Mouse (Mus musculus) MEL (cell line): ENCODE results near the gene Gm2115. TPM values are rescaled to one million over a fixed set of nuclear protein-coding genes. Genes with fewer than 3 reads are reported as not detected.

Experiments
- DNase-seq: peaks from one replicate; pipeline ENCODE4 v3.0.0; 2011; ENCODE audit warnings: low read depth, low spot score
- H3K27ac ChIP-seq: 2 replicates; pipeline ENCODE4 v1.5.1; 2012; ENCODE audit warnings: low read depth, mild to moderate bottlenecking, control low read depth, low read length, moderate library complexity; ENCODE audit not compliant: control insufficient read depth
- H3K27me3 ChIP-seq, 2 experiments: fragments of 150-350 bp in 1 of 2; sonication (generic) in 1 of 2; 2 replicates each; pipeline ENCODE4 v1.6.1; 2012; ENCODE audit warnings: low read length in 2 of 2, mild to moderate bottlenecking in 2 of 2, improper control_type of control experiment in 1 of 2, moderate library complexity in 1 of 2; ENCODE audit not compliant: insufficient read depth in 2 of 2, control insufficient read depth in 1 of 2
- H3K36me3 ChIP-seq, 2 experiments: 2 replicates each; pipeline ENCODE4 v1.6.1; 2012 to 2014; ENCODE audit warnings: low read length in 2 of 2, improper control_type of control experiment in 1 of 2, inconsistent platforms in 1 of 2, mild to moderate bottlenecking in 1 of 2; ENCODE audit not compliant: insufficient read depth in 2 of 2, control insufficient read depth in 1 of 2
- H3K4me1 ChIP-seq, 2 experiments: fragments of 150-350 bp in 1 of 2; sonication (generic) in 1 of 2; 2 replicates each; pipeline ENCODE4 v1.6.1; 2012; ENCODE audit warnings: low read length in 2 of 2, improper control_type of control experiment in 1 of 2, mild to moderate bottlenecking in 1 of 2; ENCODE audit not compliant: insufficient read depth in 2 of 2, control insufficient read depth in 1 of 2
- H3K4me3 ChIP-seq, 2 experiments: fragments of 150-350 bp in 1 of 2; sonication (generic) in 1 of 2; 2 replicates each; pipeline ENCODE4 v1.5.1; 2012; ENCODE audit warnings: low read depth in 2 of 2, low read length in 2 of 2, mild to moderate bottlenecking in 2 of 2, moderate library complexity in 2 of 2, control low read depth in 1 of 2, improper control_type of control experiment in 1 of 2; ENCODE audit not compliant: control insufficient read depth in 1 of 2, insufficient read depth in 1 of 2
- H3K79me2 ChIP-seq: 2 replicates; pipeline ENCODE4 v1.6.1; 2012; ENCODE audit warnings: mild to moderate bottlenecking, low read length, moderate library complexity; ENCODE audit not compliant: control insufficient read depth, poor library complexity, insufficient read depth
- H3K9ac ChIP-seq: 2 replicates; pipeline ENCODE4 v1.6.1; 2012; ENCODE audit warnings: low read depth, mild to moderate bottlenecking, control low read depth, low read length, moderate library complexity; ENCODE audit not compliant: control insufficient read depth, poor library complexity, severe bottlenecking
- H3K9me3 ChIP-seq: fragments of 150-350 bp; sonication (generic); replicated peaks from 2 replicates; pipeline ENCODE4 v1.6.1; 2012; ENCODE audit warnings: mild to moderate bottlenecking, low read length, improper control_type of control experiment, moderate library complexity; ENCODE audit not compliant: insufficient read depth
- BHLHE40 ChIP-seq: IDR thresholded peaks from 2 replicates; pipeline ENCODE4 v1.6.1; 2012; ENCODE audit warnings: low read depth, mild to moderate bottlenecking, inconsistent platforms, low read length, improper control_type of control experiment, borderline replicate concordance
- CHD2 ChIP-seq: IDR thresholded peaks from 2 replicates; pipeline ENCODE4 v1.6.1; 2011; ENCODE audit warnings: low read length, improper control_type of control experiment
- CTCF ChIP-seq, 3 experiments: IDR thresholded peaks in 2 of 3; conservative IDR thresholded peaks in 1 of 3; 2 replicates each; pipeline ENCODE4 v1.5.1; 2011 to 2012; ENCODE audit warnings: low read length in 3 of 3, low read depth in 2 of 3, mild to moderate bottlenecking in 2 of 3, improper control_type of control experiment in 1 of 3, inconsistent platforms in 1 of 3, mixed read lengths in 1 of 3, moderate library complexity in 1 of 3; ENCODE audit not compliant: control insufficient read depth in 1 of 3, insufficient read depth in 1 of 3, poor library complexity in 1 of 3, severe bottlenecking in 1 of 3
- MXI1 ChIP-seq: IDR thresholded peaks from 2 replicates; pipeline ENCODE4 v1.6.1; 2011; ENCODE audit warnings: mild to moderate bottlenecking, low read depth, low read length, improper control_type of control experiment
- MYB ChIP-seq: IDR thresholded peaks from 2 replicates; pipeline ENCODE4 v1.6.1; 2011; ENCODE audit warnings: mild to moderate bottlenecking, low read depth, low read length, improper control_type of control experiment
- MYC ChIP-seq: IDR thresholded peaks from 2 replicates; pipeline ENCODE4 v1.6.1; 2011; ENCODE audit warnings: low read depth, mild to moderate bottlenecking, low read length, improper control_type of control experiment, moderate library complexity
- POLR2AphosphoS2 ChIP-seq: IDR thresholded peaks from 2 replicates; pipeline ENCODE4 v1.6.1; 2011; ENCODE audit warnings: low read length, improper control_type of control experiment
- POLR2AphosphoS5 ChIP-seq: IDR thresholded peaks from 2 replicates; pipeline ENCODE4 v1.6.1; 2012; ENCODE audit warnings: low read depth, borderline replicate concordance, mild to moderate bottlenecking, inconsistent platforms, low read length, moderate library complexity, mixed read lengths
- RAD21 ChIP-seq: IDR thresholded peaks from 2 replicates; pipeline ENCODE4 v1.6.1; 2011; ENCODE audit warnings: mild to moderate bottlenecking, low read depth, low read length, improper control_type of control experiment
- RCOR1 ChIP-seq: IDR thresholded peaks from 2 replicates; pipeline ENCODE4 v1.6.1; 2012; ENCODE audit warnings: low read depth, mild to moderate bottlenecking, inconsistent platforms, low read length, improper control_type of control experiment
- SIN3A ChIP-seq: IDR thresholded peaks from 2 replicates; pipeline ENCODE4 v1.6.1; 2012; ENCODE audit warnings: low read length, improper control_type of control experiment, inconsistent platforms
- SMC3 ChIP-seq: IDR thresholded peaks from 2 replicates; pipeline ENCODE4 v1.6.1; 2011; ENCODE audit warnings: low read depth, low read length, improper control_type of control experiment
- TAL1 ChIP-seq: IDR thresholded peaks from 2 replicates; pipeline ENCODE4 v1.6.1; 2012; ENCODE audit warnings: mild to moderate bottlenecking, inconsistent platforms, low read length, moderate library complexity, mixed read lengths
- TBP ChIP-seq: IDR thresholded peaks from 2 replicates; pipeline ENCODE4 v1.8.0; 2011; ENCODE audit warnings: low read depth, low read length, improper control_type of control experiment
- USF2 ChIP-seq, 2 experiments: IDR thresholded peaks; 2 replicates each; pipeline ENCODE4 v1.6.1; 2011 to 2012; ENCODE audit warnings: improper control_type of control experiment in 2 of 2, low read length in 2 of 2, borderline replicate concordance in 1 of 2, inconsistent platforms in 1 of 2, low read depth in 1 of 2, mild to moderate bottlenecking in 1 of 2; ENCODE audit not compliant: insufficient read depth in 1 of 2
- ZC3H11A ChIP-seq: IDR thresholded peaks from 2 replicates; pipeline ENCODE4 v1.6.1; 2012; ENCODE audit warnings: low read depth, mild to moderate bottlenecking, inconsistent platforms, low read length, improper control_type of control experiment
- ZKSCAN1 ChIP-seq: IDR thresholded peaks from 2 replicates; pipeline ENCODE4 v1.6.1; 2012; ENCODE audit warnings: low read depth, mild to moderate bottlenecking, inconsistent platforms, low read length, improper control_type of control experiment, moderate library complexity
- polyA plus RNA-seq, 2 experiments: library from polyadenylated mRNA; stranded (reverse) in 1 of 2; unstranded in 1 of 2; fragments of >175 nt in 1 of 2; fragments of >200 nt in 1 of 2; gene quantifications; 2 replicates each; pipeline versions ENCODE4 v1.2.1 to v1.2.4; 2012; ENCODE audit warnings: low replicate concordance in 2 of 2, low read depth in 1 of 2; ENCODE audit not compliant: insufficient read length in 2 of 2, insufficient read depth in 1 of 2, missing spikeins in 1 of 2
- total RNA-seq: library from RNA; depleted of rRNA; stranded (reverse); fragments of 300-350 nt; gene quantifications from 2 replicates; pipeline ENCODE4 v1.2.3, GENCODE M21; 2012

Gm2115 gene
- total and polyA plus RNA-seq, 3 experiments: not detected

DNA sequence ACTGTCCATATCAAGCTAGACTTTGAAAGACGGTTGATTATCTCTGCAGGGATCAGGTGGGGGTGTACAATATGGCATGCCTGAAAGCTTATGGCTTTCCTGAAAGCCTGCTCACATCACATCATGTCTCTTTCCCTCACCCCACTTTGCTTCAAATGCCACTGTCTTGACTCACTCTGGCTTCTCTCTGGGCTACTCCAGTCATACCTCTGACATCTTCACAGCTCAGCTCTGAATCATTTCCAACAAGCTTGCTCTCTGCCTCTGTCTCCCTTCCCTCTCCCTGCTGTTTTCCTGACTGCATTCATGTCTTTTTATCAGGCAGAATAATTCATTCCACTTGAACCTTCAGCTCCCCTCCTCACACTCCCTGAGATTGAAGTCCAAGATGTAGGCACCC, 7.4 kb upstream of the Gm2115 start:
- Histone ChIP-seq H3K36me3 (no peaks in the 10 kb centered on the region), H3K79me2 (no peaks in the 10 kb centered on the region), H3K4me1 (no peaks in the 10 kb centered on the region), H3K9me3 (no peaks in the 10 kb centered on the region), H3K27ac (no peak overlapping the region), H3K9ac (no peak overlapping the region), H3K27me3 (no peaks in the 10 kb centered on the region), H3K4me3 (no peak overlapping the region)
- no peak for DNase-seq
- TF ChIP-seq ZKSCAN1 (no peak), USF2 (IDR thresholded peaks at IDR 0.05; ENCODE audit: borderline replicate concordance in 1 of 2, insufficient read depth in 1 of 2, low read depth in 1 of 2, low read length in 2 of 2) (no peak), ZC3H11A (no peak), POLR2AphosphoS2 (no peak), CHD2 (no peak), MYB (no peak), CTCF (IDR thresholded peaks at IDR 0.05 in 2 of 3, conservative IDR thresholded peaks at IDR 0.05 in 1 of 3; ENCODE audit: control insufficient read depth in 1 of 3, insufficient read depth in 1 of 3, low read depth in 2 of 3, low read length in 3 of 3, poor library complexity in 1 of 3, severe bottlenecking in 1 of 3) (no peak), POLR2AphosphoS5 (no peak)

DNA sequence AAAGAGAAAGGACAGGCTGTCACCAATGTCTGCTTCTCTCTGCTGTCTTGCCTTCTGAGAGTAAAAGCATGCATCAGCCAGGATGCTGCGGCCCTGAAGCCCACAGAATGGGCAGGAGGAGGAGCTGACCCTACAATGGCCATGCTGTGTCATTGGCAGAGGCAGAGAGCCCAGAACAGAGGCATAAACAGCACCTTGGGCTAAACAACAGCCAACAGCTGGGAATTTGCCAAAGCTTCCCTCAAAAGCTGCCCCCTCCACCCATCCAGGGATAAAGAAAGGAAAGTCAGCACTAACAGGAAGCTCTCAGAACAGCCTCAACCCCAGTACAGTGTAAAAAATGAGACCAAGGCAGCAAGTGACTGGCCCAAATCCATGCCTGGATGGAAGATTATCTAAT, 6.3 kb upstream of the Gm2115 start:
- TF ChIP-seq RCOR1: no peak
- TF ChIP-seq MYC: no peak
- no peak for TF ChIP-seq TAL1
- no peak for TF ChIP-seq SMC3
- TF ChIP-seq MXI1: no peak
- no peak for TF ChIP-seq BHLHE40
- TF ChIP-seq TBP: no peak
- no peak for TF ChIP-seq MYB
- no peak for TF ChIP-seq SIN3A
- TF ChIP-seq, all 39 proteins: peak for 0
- no peak for DNase-seq
- Histone ChIP-seq H3K4me3 (no peak overlapping the region), H3K4me1 (no peaks in the 10 kb centered on the region), H3K9ac (no peak overlapping the region), H3K79me2 (no peaks in the 10 kb centered on the region), H3K27ac (no peak overlapping the region), H3K36me3 (no peaks in the 10 kb centered on the region), H3K27me3 (no peaks in the 10 kb centered on the region), H3K9me3 (no peaks in the 10 kb centered on the region)

DNA sequence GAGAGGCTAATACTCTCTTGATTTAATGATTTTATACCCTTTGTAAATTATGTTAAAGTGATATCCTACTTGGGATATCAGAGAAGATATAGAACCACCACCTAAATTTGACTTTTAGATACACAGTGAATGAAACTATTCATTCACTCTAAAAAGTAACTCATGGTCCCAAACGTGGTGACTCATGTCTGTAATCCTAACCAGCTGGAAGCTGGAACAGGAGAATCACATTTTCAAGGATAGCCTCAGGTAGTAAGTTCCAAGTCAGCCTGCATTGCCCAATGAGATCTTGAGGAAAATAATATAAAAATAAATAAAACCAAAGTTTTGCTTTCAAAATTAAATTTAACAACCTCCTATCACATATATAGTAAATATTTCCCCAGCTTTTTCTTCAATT, 2.6 kb upstream of the Gm2115 start:
- Histone ChIP-seq H3K79me2 (no peaks in the 10 kb centered on the region), H3K27me3 (no peaks in the 10 kb centered on the region), H3K9ac (no peak overlapping the region), H3K27ac (no peak overlapping the region), H3K36me3 (no peaks in the 10 kb centered on the region), H3K4me3 (no peak overlapping the region), H3K9me3 (no peaks in the 10 kb centered on the region), H3K4me1 (no peaks in the 10 kb centered on the region)
- no peak for TF ChIP-seq RAD21
- no peak for DNase-seq
